Comparison of ENCODE assay signal across 28 mouse cellular contexts in genomic region chrX:56481906-56482305, GRCm38 (mm10). TPM values are rescaled to one million over a fixed set of nuclear protein-coding genes. Genes with fewer than 3 reads are reported as not detected.
DNase-seq lines count a peak whose midpoint lies in the region; ATAC-seq and TF ChIP-seq lines count a peak whose summit lies in the region.
"Had no signal": no experiment of that assay in that cellular context is flagged by ENCODE, and none has a peak within 500 bp of the region (broad histone marks: within the 10 kb centered on the region; RNA-seq: fewer than 3 reads in every experiment).

No protein-coding gene starts in this region.

- ATAC-seq in liver, embryonic 16.5 days (ENCODE audit: low read depth): 0 out of 2 replicates have a peak, but pooled peaks have one; percentile 27
- ATAC-seq in liver, embryonic 12.5 days: no peak
- ATAC-seq in hematopoietic stem cell, adult 5-6 weeks (replicated peaks in 1 of 2; ENCODE audit: insufficient read depth in 1 of 2, low FRiP score in 2 of 2, low TSS enrichment in 1 of 2, low read depth in 1 of 2, poor library complexity in 2 of 2, severe bottlenecking in 2 of 2): peak; percentile 92 to 97
- no peak for ATAC-seq in hindbrain, postnatal 0 days
- ATAC-seq: intestine, embryonic 15.5 days; midbrain, embryonic 13.5 days had no signal

- TF ChIP-seq CTCF in CH12.LX (conservative IDR thresholded peaks at IDR 0.05 in 1 of 2, IDR thresholded peaks at IDR 0.05 in 1 of 2; ENCODE audit: low read depth in 2 of 2, low read length in 2 of 2): no peak
- no peak for TF ChIP-seq CTCF in hindbrain, postnatal 0 days (IDR thresholded peaks at IDR 0.05; ENCODE audit: low read depth)

- H3K27ac ChIP-seq in liver, embryonic 16.5 days (ENCODE audit: low read length): no peak overlapping the region
- no peak overlapping the region for H3K27ac ChIP-seq in liver, embryonic 12.5 days
- H3K27ac ChIP-seq in CH12.LX (ENCODE audit: insufficient read depth, low read depth): no peak overlapping the region
- no peak overlapping the region for H3K27ac ChIP-seq in limb, embryonic 10.5 days
- no peak overlapping the region for H3K27ac ChIP-seq in hindbrain, postnatal 0 days
- H3K27ac ChIP-seq: embryonic facial prominence, embryonic 10.5 days; hindbrain, embryonic 14.5 days; intestine, embryonic 15.5 days; limb, embryonic 15.5 days; midbrain, embryonic 13.5 days; neural tube, embryonic 15.5 days had no signal

- H3K4me3 ChIP-seq in liver, embryonic 16.5 days (ENCODE audit: low read depth, low read length): no peak overlapping the region
- no peak overlapping the region for H3K4me3 ChIP-seq in liver, embryonic 12.5 days
- no peak overlapping the region for H3K4me3 ChIP-seq in CH12.LX (replicated peaks in 1 of 3; ENCODE audit: low read depth in 2 of 3, low read length in 2 of 3, poor library complexity in 1 of 3)
- H3K4me3 ChIP-seq in limb, embryonic 10.5 days: no peak overlapping the region
- no peak overlapping the region for H3K4me3 ChIP-seq in hindbrain, postnatal 0 days (ENCODE audit: low read length)
- H3K4me3 ChIP-seq: embryonic facial prominence, embryonic 10.5 days; intestine, embryonic 15.5 days; limb, embryonic 15.5 days; midbrain, embryonic 13.5 days; neural tube, embryonic 15.5 days had no signal

- no peak overlapping the region for H3K9ac ChIP-seq in liver, embryonic 16.5 days (ENCODE audit: low read depth, low read length)
- no peak overlapping the region for H3K9ac ChIP-seq in liver, embryonic 12.5 days
- no peak overlapping the region for H3K9ac ChIP-seq in CH12.LX (ENCODE audit: insufficient read depth, low read depth)
- no peak overlapping the region for H3K9ac ChIP-seq in hindbrain, postnatal 0 days (replicated peaks; ENCODE audit: low read length)
- H3K9ac ChIP-seq: hindbrain, embryonic 14.5 days; intestine, embryonic 15.5 days; limb, embryonic 15.5 days; midbrain, embryonic 13.5 days; neural tube, embryonic 15.5 days had no signal

- DNase-seq in 416B (ENCODE audit: low read depth) (peak; percentile 44), CH12.LX (ENCODE audit: extremely low read depth) (peak; percentile 21)
- DNase-seq in limb, embryonic 10.5 days (ENCODE audit: low spot score): no peak
- DNase-seq in hindbrain, postnatal 0 days (ENCODE audit: low spot score): no peak
- DNase-seq: adrenal gland, postnatal 25 days; cerebellum, adult 8-10 months; gastrocnemius, postnatal 25 days; kidney, postnatal 4 days; layer of hippocampus, postnatal 36 days; right cerebral cortex, postnatal 14 days; spleen, adult 18-20 months; thymus, postnatal 36 days had no signal

- peaks cover 24% of the 10 kb centered on the region for H3K36me3 ChIP-seq in liver, embryonic 16.5 days (ENCODE audit: control insufficient read depth, insufficient read depth)
- H3K36me3 ChIP-seq in liver, embryonic 12.5 days: peaks cover 70% of the 10 kb centered on the region
- peaks cover 7 to 19% of the 10 kb centered on the region in 2 experiments for H3K36me3 ChIP-seq in CH12.LX (replicated peaks in 1 of 2; ENCODE audit: control insufficient read depth in 1 of 2, insufficient read depth in 1 of 2, low read length in 1 of 2)
- H3K36me3 ChIP-seq in limb, embryonic 10.5 days: peaks cover 47% of the 10 kb centered on the region
- H3K36me3 ChIP-seq in hindbrain, postnatal 0 days (ENCODE audit: insufficient read depth, low read length): no peaks in the 10 kb centered on the region
- H3K36me3 ChIP-seq: intestine, embryonic 15.5 days; limb, embryonic 15.5 days had no signal

- H3K4me1 ChIP-seq in liver, embryonic 16.5 days (ENCODE audit: control insufficient read depth, low read depth, low read length): no peaks in the 10 kb centered on the region
- no peaks in the 10 kb centered on the region for H3K4me1 ChIP-seq in liver, embryonic 12.5 days
- peaks cover 0 to 16% of the 10 kb centered on the region in 2 experiments; a peak in 1 of 4 replicates for H3K4me1 ChIP-seq in CH12.LX (ENCODE audit: control insufficient read depth in 1 of 2, insufficient read depth in 2 of 2)
- no peaks in the 10 kb centered on the region for H3K4me1 ChIP-seq in limb, embryonic 10.5 days
- no peaks in the 10 kb centered on the region for H3K4me1 ChIP-seq in hindbrain, postnatal 0 days (ENCODE audit: insufficient read depth, low read length)
- H3K4me1 ChIP-seq: embryonic facial prominence, embryonic 10.5 days; intestine, embryonic 15.5 days; limb, embryonic 15.5 days; midbrain, embryonic 13.5 days; neural tube, embryonic 15.5 days had no signal

- H3K79me2 ChIP-seq in CH12.LX (replicated peaks; ENCODE audit: control insufficient read depth, extremely low read depth, insufficient read depth, poor library complexity, severe bottlenecking): no peaks in the 10 kb centered on the region

- no peak overlapping the region for H3K4me2 ChIP-seq in liver, embryonic 16.5 days (ENCODE audit: low read depth, low read length)
- H3K4me2 ChIP-seq in liver, embryonic 12.5 days: no peak overlapping the region
- no peak overlapping the region for H3K4me2 ChIP-seq in CH12.LX (ENCODE audit: insufficient read depth, low read depth, poor library complexity, severe bottlenecking)
- H3K4me2 ChIP-seq in hindbrain, postnatal 0 days (ENCODE audit: low read depth, low read length): no peak overlapping the region
- H3K4me2 ChIP-seq: hindbrain, embryonic 14.5 days; intestine, embryonic 15.5 days; limb, embryonic 15.5 days; midbrain, embryonic 13.5 days; neural tube, embryonic 15.5 days had no signal

- dilution Hi-C loops in CH12.LX (cut with MboI; ENCODE audit: extremely low pct_ligation_motif_present, extremely low pct_unique_long_range_greater_than_20kb, low sequenced_read_pairs): no loop called here

- no peak for TF ChIP-seq EP300 in CH12.LX (IDR thresholded peaks at IDR 0.05; ENCODE audit: low read length)

- 50% methylated on average over 3 of the region's 3 CpGs for WGBS in liver, embryonic 16.5 days (ENCODE audit: insufficient replicate concordance)
- WGBS in liver, embryonic 12.5 days (ENCODE audit: insufficient replicate concordance): 61% methylated on average over 3 of the region's 3 CpGs
- WGBS in limb, embryonic 10.5 days: 80% methylated on average over 3 of the region's 3 CpGs
- WGBS in hindbrain, postnatal 0 days: 63% methylated on average over 3 of the region's 3 CpGs

- no peak for TF ChIP-seq RAD21 in CH12.LX (IDR thresholded peaks at IDR 0.05; ENCODE audit: low read depth, low read length)

- H3K27me3 ChIP-seq in liver, embryonic 16.5 days (ENCODE audit: control insufficient read depth, insufficient read depth, low read depth, low read length): no peaks in the 10 kb centered on the region
- no peaks in the 10 kb centered on the region for H3K27me3 ChIP-seq in liver, embryonic 12.5 days (replicated peaks)
- no peaks in the 10 kb centered on the region for H3K27me3 ChIP-seq in CH12.LX (replicated peaks)
- H3K27me3 ChIP-seq in limb, embryonic 10.5 days (ENCODE audit: low read depth, poor library complexity, severe bottlenecking): no peaks in the 10 kb centered on the region
- H3K27me3 ChIP-seq in hindbrain, postnatal 0 days (ENCODE audit: insufficient read depth, low read length): no peaks in the 10 kb centered on the region
- H3K27me3 ChIP-seq: intestine, embryonic 15.5 days; limb, embryonic 15.5 days; midbrain, embryonic 13.5 days; neural tube, embryonic 15.5 days had no signal

- in situ Hi-C loops in CH12.LX (cut with MboI; ENCODE audit: low pct_ligation_motif_present, low pct_unique_long_range_greater_than_20kb, low sequenced_read_pairs): loop anchor here (10.0 kb wide), 1 partner anchor 47 kb away; no protein-coding TSS in a partner anchor

- no peak for TF ChIP-seq POLR2A in CH12.LX (IDR thresholded peaks at IDR 0.05; ENCODE audit: low read depth, low read length)

- no peaks in the 10 kb centered on the region for H3K9me3 ChIP-seq in liver, embryonic 16.5 days (replicated peaks; ENCODE audit: control insufficient read depth, low read length)
- no peaks in the 10 kb centered on the region for H3K9me3 ChIP-seq in liver, embryonic 12.5 days (replicated peaks)
- H3K9me3 ChIP-seq in CH12.LX (replicated peaks; ENCODE audit: low read length): no peaks in the 10 kb centered on the region
- H3K9me3 ChIP-seq in limb, embryonic 10.5 days (replicated peaks): no peaks in the 10 kb centered on the region
- no peaks in the 10 kb centered on the region for H3K9me3 ChIP-seq in hindbrain, postnatal 0 days (ENCODE audit: low read length)
- H3K9me3 ChIP-seq: embryonic facial prominence, embryonic 10.5 days; intestine, embryonic 15.5 days; limb, embryonic 15.5 days; midbrain, embryonic 13.5 days; neural tube, embryonic 15.5 days had no signal

RNA-seq across cellular contexts. Expression of gene Ints6l, which starts 27.2 kb away (rescaled TPM):
- polyA plus RNA-seq in liver, embryonic 16.5 days (2015; fragmentation: Nextera tagmentation; extraction: Ambion mirVana): 43.1 and 43.7 TPM in 2 replicates
- 43.6 and 43.9 TPM in 2 replicates for polyA plus RNA-seq in liver, embryonic 12.5 days (2016; fragmentation: Nextera tagmentation; extraction: Ambion mirVana)
- total RNA-seq in CH12.LX (2012; rRNA removed): 14.2 and 19.4 TPM in 2 replicates
- total RNA-seq in CH12.LX (2014; rRNA removed): 42.7 and 44.9 TPM in 2 replicates
- 25.5 TPM in 2 replicates for polyA plus RNA-seq in CH12.LX (2012; ENCODE audit: insufficient read length, low read depth)
- 97.6 and 109 TPM in 2 replicates for total RNA-seq in hematopoietic stem cell, adult 5-6 weeks (2017)
- 35.5 and 36.0 TPM in 2 replicates for polyA plus RNA-seq in limb, embryonic 10.5 days (2016; fragmentation: Nextera tagmentation; extraction: Ambion mirVana)
- 20.4 and 22.7 TPM in 2 replicates for total RNA-seq in hindbrain, postnatal 0 days (2014; rRNA removed)
- polyA plus RNA-seq in hindbrain, postnatal 0 days (2015; fragmentation: Nextera tagmentation; extraction: Ambion mirVana): 13.2 and 15.9 TPM in 2 replicates

RNA-seq across cellular contexts. Expression of gene Gm2174, which starts 34.1 kb away (rescaled TPM):
- 0.91 and 1.5 TPM in 2 replicates for polyA plus RNA-seq in liver, embryonic 16.5 days (2015; fragmentation: Nextera tagmentation; extraction: Ambion mirVana)
- polyA plus RNA-seq in liver, embryonic 12.5 days (2016; fragmentation: Nextera tagmentation; extraction: Ambion mirVana): 1.0 TPM in 1 of 2 replicates, not detected in the other
- total RNA-seq in CH12.LX (2012; rRNA removed) (1.5 and 1.6 TPM in 2 replicates), CH12.LX (2014; rRNA removed) (not detected in 2 replicates)
- not detected in 2 replicates for polyA plus RNA-seq in CH12.LX (2012; ENCODE audit: insufficient read length, low read depth)
- 33.8 and 369 TPM in 2 replicates for total RNA-seq in hematopoietic stem cell, adult 5-6 weeks (2017)
- polyA plus RNA-seq in limb, embryonic 10.5 days (2016; fragmentation: Nextera tagmentation; extraction: Ambion mirVana): 1.1 and 1.6 TPM in 2 replicates
- total RNA-seq in hindbrain, postnatal 0 days (2014; rRNA removed): not detected in 2 replicates
- polyA plus RNA-seq in hindbrain, postnatal 0 days (2015; fragmentation: Nextera tagmentation; extraction: Ambion mirVana): 2.8 TPM in 1 of 2 replicates, not detected in the other
- total RNA-seq: adrenal gland, postnatal 25 days; gastrocnemius, postnatal 25 days; layer of hippocampus, postnatal 36 days; left cerebral cortex, postnatal 25 days had no signal

RNA-seq across cellular contexts. Expression of gene Gm10477, which starts 42.6 kb away (rescaled TPM):
- not detected in 2 replicates for polyA plus RNA-seq in liver, embryonic 16.5 days (2015; fragmentation: Nextera tagmentation; extraction: Ambion mirVana)
- polyA plus RNA-seq in liver, embryonic 12.5 days (2016; fragmentation: Nextera tagmentation; extraction: Ambion mirVana): not detected in 2 replicates
- total RNA-seq in CH12.LX (2012; rRNA removed): not detected in 2 replicates
- total RNA-seq in CH12.LX (2014; rRNA removed): not detected in 2 replicates
- not detected in 2 replicates for polyA plus RNA-seq in CH12.LX (2012; ENCODE audit: insufficient read length, low read depth)
- not detected in 2 replicates for total RNA-seq in hematopoietic stem cell, adult 5-6 weeks (2017)
- polyA plus RNA-seq in limb, embryonic 10.5 days (2016; fragmentation: Nextera tagmentation; extraction: Ambion mirVana): not detected in 2 replicates
- not detected in 2 replicates for total RNA-seq in hindbrain, postnatal 0 days (2014; rRNA removed)
- not detected in 2 replicates for polyA plus RNA-seq in hindbrain, postnatal 0 days (2015; fragmentation: Nextera tagmentation; extraction: Ambion mirVana)
- total RNA-seq: adrenal gland, postnatal 25 days; ES-E14; gastrocnemius, postnatal 25 days; heart, adult 8-10 months; layer of hippocampus, postnatal 36 days; left cerebral cortex, postnatal 25 days had no signal
- polyA plus RNA-seq: embryonic facial prominence, embryonic 10.5 days; forebrain, embryonic 11.5 days; heart, embryonic 16.5 days; hindbrain, embryonic 14.5 days; intestine, embryonic 15.5 days; kidney, embryonic 14.5 days; limb, embryonic 15.5 days; lung, embryonic 16.5 days; midbrain, embryonic 13.5 days; neural tube, embryonic 15.5 days had no signal

Comparison
In these comparisons a context has a peak if more than half of its experiments do, and no peak if none do; other contexts are left out.
1. ATAC-seq: peak in liver, embryonic 16.5 days (single experiment) and hematopoietic stem cell, adult 5-6 weeks (2 of 2); none in liver, embryonic 12.5 days (single experiment) and hindbrain, postnatal 0 days (single experiment).
2. DNase-seq: peak in 416B (single experiment) and CH12.LX (single experiment); none in limb, embryonic 10.5 days (single experiment) and hindbrain, postnatal 0 days (single experiment).